Mouse (Mus musculus) liver, adult 2 months (tissue): ENCODE results near the gene Lrrc7.

Experiments
- CTCF ChIP-seq: fragments of 200-500 bp; IDR thresholded peaks from 2 replicates; pipeline ENCODE4 v1.5.1; 2011; ENCODE audit warnings: low read depth, low read length, control low read depth
- POLR2A ChIP-seq: fragments of 200-500 bp; IDR thresholded peaks from 2 replicates; pipeline ENCODE4 v1.6.1; 2011; ENCODE audit warnings: low read length, control low read depth; ENCODE audit not compliant: insufficient read depth; ENCODE audit errors: extremely low read depth

DNA sequence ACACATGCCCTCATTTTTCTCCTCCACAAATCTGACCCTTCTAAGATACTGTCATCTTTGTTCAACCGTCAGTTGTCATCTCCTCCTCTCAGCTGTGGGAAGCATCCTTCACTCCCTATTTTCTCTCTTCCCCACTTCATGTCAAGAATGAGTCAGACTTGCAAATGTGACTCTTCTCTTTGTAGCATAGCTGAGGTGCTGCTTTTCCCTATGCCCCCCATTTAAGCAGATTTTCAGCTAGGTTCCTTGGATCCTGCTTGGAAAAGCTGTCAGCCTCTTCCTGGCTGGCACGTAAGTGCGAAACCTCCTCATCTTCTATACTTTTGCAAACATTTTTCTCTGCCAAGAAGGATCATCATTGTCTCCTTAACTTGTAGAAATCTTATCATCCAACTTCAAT is 192.9 kb downstream of the Lrrc7 start:
- TF ChIP-seq POLR2A (no peak), CTCF (no peak)
